Mouse (Mus musculus): ENCODE results near the gene Gm10428. TPM values are rescaled to one million over a fixed set of nuclear protein-coding genes. Genes with fewer than 3 reads are reported as not detected.

Gene Gm10428
- total RNA-seq, 2 experiments from 2014 or later, result not detected

- DNase-seq, result peak; percentile 77 to 88
Observed at GRCm38 (mm10) chr11:62788935-62789616, 36.2 kb downstream of the Gm10428 start, which contains the start of gene Zfp286. TSS of gene Zfp286 (minus strand) at chr11:62789462.

DNA sequence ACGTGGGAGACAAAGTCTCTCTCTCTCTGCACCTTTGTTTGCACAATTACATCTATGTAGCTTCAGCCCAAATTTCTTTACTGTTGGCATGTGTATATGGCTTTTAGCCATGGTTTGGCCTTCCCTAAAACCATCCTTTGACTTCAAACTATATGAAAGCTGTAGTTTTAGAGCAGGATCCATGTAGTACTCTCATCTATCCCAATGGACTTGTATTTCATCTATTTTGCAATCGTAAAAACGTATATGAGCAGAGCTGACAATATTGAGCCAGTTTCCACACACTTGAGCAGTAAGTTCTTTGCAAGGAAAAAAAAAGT is 36.7 kb downstream of the Gm10428 start:
- no peak for DNase-seq

Other genes with a start within 250 kb of the Gm10428 start
- 10 to 100 TPM; 30.2 to 37.2 TPM for gene Cenpv, start 213.8 kb upstream of the Gm10428 start, total RNA-seq (2021)
- gene Ubb, start 201.9 kb upstream of the Gm10428 start, total RNA-seq (2021), result 1,000 to 10,000 TPM; 1,237 to 1,515 TPM
- gene Trpv2, start 178.6 kb upstream of the Gm10428 start, total RNA-seq (2021), result 1 to 10 TPM; 2.0 to 3.7 TPM
- 10 to 100 TPM; 28.0 to 31.8 TPM for gene Lrrc75a, start 104.6 kb upstream of the Gm10428 start, total RNA-seq (2021)
- 10 to 100 TPM; 38.0 to 42.6 TPM for gene Mmgt2, start 104.4 kb upstream of the Gm10428 start, total RNA-seq (2021)
- gene Zfp287, start 21.2 kb upstream of the Gm10428 start, total RNA-seq (2021), result 1 to 10 TPM; 3.2 to 3.8 TPM
- gene Zfp286, start 36.4 kb downstream of the Gm10428 start, total RNA-seq (2021), result 1 to 10 TPM; 1.8 to 2.3 TPM
- gene Trim16, start 67.1 kb downstream of the Gm10428 start, total RNA-seq (2021), result 1 to 10 TPM; 5.8 to 6.6 TPM
- gene Fbxw10, start 94.0 kb downstream of the Gm10428 start, total RNA-seq (2021), result under 1 TPM; 0.72 to 0.83 TPM
- 10 to 100 TPM; 50.8 to 56.2 TPM for gene Tvp23b, start 126.4 kb downstream of the Gm10428 start, total RNA-seq (2021)
- gene Cdrt4, start 198.1 kb downstream of the Gm10428 start, total RNA-seq (2021), result not detected

Measured in adrenal gland, postnatal 36 days (tissue).